Mouse (Mus musculus) v-Abl transformed pro-B cells (cell line): ENCODE results near the gene Asb1.

ENCODE experiments used
- in situ Hi-C, 2 experiments: fragments of 400-800 bp; cut with MboI; formaldehyde crosslinking; loops; one replicate each; pipeline ENCODE4 v1.15.1; 2025; ENCODE audit not compliant: unreplicated experiment in 2 of 2

The Asb1 gene

DNA sequence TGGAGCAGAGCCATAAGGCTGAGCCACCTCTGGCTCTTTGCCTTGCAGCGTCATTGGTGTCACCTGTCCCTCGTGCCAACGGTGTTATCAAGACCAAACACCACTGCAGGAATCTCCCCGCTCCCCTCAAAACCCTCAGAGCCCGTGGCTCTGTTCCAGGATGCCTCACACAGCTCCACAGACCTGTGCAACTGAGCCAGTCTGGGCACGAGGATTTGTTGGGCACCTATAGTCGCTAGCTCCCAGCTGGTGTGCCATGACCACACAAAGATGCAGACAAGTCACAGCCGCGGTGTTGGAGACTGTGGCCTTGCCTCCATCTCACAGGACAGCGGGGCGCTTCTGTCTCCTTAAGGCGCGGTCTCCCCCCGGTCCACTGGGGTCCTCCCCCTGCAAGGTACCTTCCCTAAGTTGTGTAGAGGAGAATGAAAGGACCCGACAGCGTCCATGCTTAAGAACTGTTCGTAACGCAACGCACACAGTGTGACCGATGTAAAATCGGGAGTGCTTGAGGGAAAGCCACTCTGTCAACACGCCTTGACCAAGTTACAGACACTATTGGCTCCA lies 557 bp upstream of the Asb1 start:
- in situ Hi-C loops = loop anchor here (10.0 kb wide), 1 partner anchor 935 kb away; the partner anchor contains the start of gene Ndufa10 (in 2 of the 2)

DNA sequence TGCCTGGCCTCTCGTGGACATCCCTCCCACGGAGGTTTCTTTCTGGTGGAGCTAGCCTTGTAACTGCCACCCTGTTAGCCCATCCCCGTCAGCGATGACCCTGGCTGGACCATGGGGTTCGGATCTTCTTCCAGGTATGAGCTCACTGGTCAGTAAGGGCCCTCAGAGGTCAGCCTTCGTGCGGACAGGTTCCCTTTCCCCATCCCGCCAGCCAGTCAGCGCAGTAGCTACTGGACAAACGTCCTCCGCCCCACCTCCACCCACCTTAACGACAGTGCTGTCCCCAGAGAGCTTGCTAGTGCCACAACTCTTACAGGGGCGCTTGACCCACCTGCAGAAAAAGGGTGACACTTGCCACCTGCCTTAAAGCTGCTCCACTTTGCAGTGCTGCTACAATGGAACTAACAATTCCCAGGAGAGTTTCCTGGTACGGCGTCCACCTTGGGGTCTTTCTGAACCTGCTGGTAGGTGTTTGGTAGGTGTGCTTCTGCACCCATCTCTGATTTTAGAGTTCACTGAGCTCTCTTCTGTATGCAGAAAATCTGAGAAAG lies 773 bp downstream of the Asb1 start:
- in situ Hi-C loops = loop anchor here in 1 of 2 experiments (10.0 kb wide), 1 partner anchor 934 kb away; the partner anchor contains the start of gene Ndufa10

DNA sequence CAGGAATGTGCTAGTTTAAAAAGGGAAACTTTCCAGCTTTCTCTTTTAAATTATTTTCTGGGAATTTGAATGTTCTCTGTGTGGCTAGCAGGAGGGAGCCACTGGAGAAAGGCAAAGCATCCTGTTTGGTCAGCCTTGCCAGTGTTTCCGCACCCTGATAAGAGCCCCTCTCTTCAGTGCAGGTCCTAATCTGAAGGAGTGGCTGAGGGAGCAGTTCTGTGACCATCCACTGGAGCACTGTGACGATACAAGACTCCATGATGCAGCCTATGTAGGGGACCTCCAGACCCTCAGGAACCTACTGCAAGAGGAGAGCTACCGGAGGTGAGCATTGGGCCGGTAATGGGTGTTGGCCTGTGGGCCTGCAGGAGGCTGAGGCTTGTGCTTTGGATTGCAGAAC lies 3.6 kb downstream of the Asb1 start:
- in situ Hi-C loops = loop anchor here in 1 of 2 experiments (10.0 kb wide), 1 partner anchor 931 kb away; the partner anchor contains the start of gene Ndufa10

DNA sequence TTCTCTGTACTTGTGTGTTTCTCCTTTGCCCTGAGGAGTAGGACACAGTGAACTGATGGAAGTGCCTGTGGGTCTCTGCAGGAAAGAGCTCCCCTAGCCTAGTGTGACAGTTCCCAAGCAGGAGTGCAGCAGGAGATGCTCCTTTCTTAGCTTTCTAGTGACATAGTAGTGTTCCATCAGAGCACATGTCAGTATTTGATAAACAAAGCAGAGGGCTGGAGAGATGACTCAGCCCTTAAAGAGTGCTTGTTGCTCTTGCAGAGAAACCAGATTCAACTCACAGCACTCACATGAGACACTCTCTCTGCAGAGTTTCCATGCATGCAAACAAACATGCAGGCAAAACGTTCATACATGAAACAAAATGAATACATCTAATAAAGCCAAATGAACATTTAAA lies 4.9 kb downstream of the Asb1 start:
- in situ Hi-C loops = loop anchor here in 1 of 2 experiments (10.0 kb wide), 1 partner anchor 930 kb away; the partner anchor contains the start of gene Ndufa10

DNA sequence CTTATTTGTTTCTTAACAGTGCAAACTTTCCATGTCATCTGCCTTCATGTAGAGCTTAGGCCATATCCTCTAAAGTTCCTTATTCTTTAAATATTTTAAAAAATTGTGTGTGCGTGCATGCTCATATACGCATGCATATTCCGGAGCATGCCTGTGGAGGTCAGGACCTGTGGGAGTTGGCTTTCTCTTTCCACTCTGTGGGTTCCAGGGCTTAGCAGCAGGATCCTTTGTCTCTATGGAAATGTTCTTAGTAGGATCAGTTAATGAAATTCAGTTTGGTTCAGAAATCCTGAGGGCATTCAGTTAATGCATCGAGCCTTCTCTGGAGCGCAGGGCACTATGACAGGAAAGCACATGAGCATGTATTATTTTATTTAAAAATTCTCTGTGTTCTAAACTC lies 7.2 kb downstream of the Asb1 start:
- in situ Hi-C loops = loop anchor here in 1 of 2 experiments (10.0 kb wide), 1 partner anchor 927 kb away; the partner anchor contains the start of gene Ndufa10

DNA sequence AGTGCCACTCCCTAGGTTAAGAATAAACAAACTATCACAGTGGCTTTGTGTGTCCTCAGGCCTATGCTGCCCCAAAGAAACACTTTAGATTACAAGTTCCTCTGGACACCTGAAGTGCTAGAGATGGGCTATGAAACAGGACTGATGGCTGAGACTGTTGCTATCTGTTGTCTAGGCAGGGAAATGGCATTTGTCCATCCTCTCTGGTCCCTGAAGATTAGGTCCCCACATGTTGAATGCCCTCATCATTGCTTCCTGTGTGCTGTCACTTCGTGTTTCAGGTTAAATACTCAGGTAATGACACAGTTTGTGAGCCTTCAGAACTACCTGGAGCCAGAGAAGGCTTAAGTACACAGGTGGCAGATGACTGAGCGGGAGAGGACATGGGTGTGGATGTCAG lies 8.7 kb downstream of the Asb1 start:
- in situ Hi-C loops = loop anchor here in 1 of 2 experiments (10.0 kb wide), 1 partner anchor 926 kb away; the partner anchor contains the start of gene Ndufa10

DNA sequence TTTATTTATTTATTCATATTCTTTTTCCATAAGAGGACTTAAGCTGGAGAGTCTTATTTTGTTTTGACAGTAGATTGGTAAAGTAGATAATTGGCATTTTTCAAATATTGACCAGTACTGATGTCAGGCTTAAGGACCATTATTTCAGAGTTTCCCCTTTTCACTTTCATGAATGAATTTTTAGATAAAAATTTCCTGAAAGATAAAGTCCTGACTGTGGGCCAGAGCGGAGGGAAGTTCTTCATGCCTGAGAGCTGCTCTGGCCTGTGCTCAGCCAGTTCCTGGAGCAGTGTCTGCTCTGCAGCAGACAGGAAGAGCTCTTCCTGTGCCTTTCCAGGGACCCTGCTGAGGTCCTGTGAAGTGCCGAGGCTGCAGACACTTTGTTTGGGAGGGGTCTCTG lies 16.8 kb downstream of the Asb1 start:
- in situ Hi-C loops = no loop called here

DNA sequence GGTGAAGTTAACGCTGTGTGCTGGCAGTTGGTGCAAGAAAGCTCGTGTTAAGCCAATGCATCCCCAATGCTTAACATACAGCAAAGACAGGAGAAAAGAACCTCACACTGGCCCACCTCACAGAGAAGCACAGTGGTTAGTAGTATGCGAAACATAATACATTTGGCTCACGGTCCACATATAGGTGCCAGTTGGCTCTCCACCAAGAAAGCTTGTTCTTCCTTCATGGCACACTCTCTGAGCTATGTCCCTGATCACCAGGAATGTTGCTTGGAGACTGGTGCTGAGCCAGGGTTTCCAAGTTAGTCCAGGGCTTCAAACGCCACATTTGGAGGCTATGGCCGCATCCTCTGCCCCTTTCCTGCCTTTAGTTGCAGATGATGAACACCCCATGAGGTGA lies 20.9 kb downstream of the Asb1 start:
- in situ Hi-C loops = loop anchor here in 1 of 2 experiments (5.0 kb wide), 1 partner anchor 39 kb away; no protein-coding TSS in a partner anchor

DNA sequence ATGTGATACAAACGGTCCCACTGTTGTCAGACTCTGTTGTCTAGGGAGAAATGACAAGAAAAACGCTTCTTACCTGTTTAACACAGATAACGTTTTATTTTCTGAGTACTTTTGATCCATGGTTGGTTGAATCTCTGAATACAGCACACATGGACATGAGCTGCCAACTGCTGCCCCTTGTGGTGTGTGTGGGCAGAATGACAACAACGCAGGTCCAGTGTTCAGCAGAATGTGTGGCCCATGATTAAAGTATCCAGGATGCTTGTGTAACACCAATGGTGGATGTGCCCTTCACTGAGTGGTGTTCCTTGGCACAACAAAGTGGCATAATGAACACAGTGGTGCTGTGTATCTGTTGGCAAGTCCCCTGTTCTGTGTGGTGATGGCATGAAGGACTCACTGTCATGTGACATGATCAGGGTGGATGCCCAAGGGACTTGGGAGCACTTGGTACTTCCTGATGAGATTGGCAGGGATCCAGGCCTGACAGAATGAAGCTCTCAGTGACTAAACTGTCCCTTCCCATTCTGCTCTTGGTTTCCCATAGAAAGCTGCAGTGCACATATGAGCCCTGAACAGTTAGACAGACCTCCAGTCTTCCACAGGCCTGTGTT lies 22.7 kb downstream of the Asb1 start:
- in situ Hi-C loops = loop anchor here in 1 of 2 experiments (5.0 kb wide), 1 partner anchor 41 kb away; no protein-coding TSS in a partner anchor

DNA sequence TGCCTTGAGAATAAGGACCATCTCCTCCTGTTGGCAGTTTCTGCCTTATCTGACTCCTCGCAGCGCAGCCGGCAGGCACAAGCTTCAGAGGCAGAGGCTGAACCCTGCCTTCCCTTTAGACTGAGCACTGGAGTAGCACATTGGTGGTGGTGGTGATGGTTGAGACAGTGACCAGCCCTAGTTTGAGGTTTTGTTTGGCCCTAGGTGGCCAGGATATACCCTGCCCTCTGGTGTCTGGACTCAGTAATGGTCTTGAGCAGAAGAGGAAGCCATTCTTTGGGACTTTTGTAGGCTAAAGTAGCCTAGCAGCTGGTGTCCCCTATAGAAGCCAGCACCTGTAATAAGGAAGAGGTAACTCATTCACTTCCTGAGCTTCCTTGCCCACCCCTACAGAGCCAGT lies 23.7 kb downstream of the Asb1 start:
- in situ Hi-C loops = loop anchor here in 1 of 2 experiments (5.0 kb wide), 1 partner anchor 42 kb away; no protein-coding TSS in a partner anchor

DNA sequence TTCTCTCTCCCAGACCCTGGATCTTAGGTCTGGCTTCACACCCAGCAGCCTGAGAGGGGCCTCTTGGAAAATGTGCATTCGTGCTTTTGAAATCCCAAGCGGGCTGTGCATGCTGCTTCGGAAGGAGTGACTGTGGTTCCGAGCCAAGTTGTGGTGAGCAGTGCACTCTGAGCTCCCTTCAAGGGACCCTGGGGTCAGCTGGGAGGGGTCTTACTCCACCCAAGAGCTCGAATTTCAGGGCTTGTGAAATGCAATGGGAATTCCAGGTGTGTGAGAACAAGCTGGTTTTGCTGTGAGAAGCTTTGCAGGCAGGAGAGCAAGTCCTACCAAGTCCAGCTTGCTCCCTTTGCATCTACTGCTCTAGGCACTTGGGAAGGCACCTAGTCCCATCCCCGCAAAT lies 24.3 kb downstream of the Asb1 start:
- in situ Hi-C loops = loop anchor here in 1 of 2 experiments (5.0 kb wide), 1 partner anchor 42 kb away; no protein-coding TSS in a partner anchor

DNA sequence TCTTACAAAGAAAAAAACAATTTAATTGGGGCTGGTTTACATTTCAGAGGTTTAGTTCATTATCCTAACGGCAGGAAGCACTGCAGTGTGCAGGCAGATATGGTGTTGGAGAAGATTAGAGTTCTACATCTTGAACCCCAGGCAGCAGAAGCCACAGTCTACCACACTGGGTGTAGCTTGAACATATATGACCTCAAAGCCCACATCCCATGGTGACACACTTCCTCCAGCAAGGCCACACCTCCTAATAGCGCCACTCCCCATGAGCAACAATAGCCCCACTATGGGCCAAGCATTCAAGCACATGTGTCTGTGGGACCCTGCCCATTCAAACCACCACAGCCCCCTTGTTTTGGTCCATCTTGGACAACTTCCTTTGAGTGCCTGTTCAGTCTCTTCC lies 26.9 kb downstream of the Asb1 start:
- in situ Hi-C loops = no loop called here

DNA sequence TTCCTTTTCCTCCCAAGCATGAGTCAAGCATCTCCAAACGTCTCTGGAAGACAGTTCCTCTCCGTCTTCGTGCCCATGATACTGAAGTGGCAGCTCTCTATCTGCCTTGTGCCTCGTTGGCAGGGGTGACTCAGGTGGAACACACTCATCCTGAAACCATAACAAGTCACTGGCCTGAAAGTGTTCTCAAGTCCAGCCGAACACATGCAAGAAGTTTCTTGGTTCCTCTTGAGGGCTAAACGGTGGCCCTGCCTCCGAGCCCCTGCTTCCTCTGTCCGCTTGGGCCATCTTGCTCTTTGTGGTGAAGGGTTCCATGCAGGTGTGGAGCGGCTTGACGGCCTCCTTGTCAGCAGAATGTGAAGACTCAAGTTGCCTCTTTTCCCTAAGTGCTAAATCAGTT lies 32.1 kb downstream of the Asb1 start:
- in situ Hi-C loops = no loop called here

DNA sequence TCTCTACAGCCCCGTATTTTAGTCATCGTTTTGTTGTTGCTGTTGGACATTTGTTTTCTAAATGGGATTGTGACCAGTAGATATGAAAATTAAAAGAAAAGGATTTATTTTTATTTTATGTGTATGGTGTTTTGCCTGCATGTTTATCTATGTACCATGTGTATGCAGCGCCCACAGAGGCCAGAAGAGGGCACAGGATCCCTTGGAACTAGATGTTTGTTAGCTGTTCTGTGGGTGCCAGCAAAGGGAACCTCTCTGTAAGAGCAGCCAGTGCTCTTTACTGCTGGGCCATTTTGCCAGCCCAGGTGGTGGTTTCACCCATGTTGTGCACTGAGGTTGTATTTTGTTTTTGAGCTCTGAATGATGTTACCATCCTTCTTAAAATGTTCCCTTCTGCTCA lies 33.9 kb downstream of the Asb1 start:
- in situ Hi-C loops = no loop called here

DNA sequence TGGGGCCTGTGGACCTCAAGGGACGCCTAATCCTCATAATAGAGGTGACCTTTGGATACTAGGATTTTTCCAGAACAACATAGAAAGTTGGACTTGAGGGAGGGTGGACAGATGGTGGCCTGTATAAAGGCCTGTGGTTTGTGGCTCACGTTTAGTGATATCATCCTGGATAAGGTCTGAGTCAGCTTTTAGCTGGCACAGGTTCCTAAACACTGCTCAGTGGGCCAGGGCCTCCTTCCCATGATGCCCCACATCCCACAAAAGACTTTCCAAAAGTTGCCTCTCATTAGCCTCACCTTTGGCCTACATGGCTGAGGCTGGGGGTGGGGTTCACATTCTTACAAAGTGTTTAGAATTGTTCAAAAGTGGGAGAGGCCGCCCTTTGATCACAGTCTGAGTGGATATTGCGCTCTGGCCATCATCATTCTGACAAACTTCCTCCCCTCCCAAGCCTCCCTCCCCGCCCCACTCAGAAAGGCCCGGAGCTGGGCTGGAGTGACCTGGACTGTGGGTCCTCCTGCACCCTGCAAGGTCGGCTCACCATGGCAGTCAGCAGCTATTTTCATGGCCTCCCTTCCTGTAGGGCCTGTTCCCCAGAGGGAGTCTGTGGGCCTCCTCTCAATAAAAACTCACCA lies 37.7 kb downstream of the Asb1 start:
- in situ Hi-C loops = no loop called here

DNA sequence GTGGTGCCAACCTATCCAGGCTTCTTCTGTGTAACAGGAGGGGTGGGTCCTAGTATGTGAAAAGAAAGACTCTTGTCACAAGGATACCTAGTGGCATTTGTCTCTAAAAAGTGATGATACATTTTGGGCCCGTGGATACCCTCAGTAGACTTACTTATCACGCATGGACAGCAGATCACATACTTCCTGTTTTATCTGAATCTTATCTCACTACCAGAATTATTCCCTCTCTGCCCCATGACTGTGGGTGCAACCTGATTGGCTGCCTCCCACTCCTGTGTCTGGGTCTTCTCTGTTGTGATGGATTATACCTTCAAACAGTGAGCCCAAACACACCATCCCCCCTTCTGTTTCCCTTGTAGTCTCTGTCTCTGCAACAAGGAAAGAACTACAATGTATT lies 40.2 kb downstream of the Asb1 start:
- in situ Hi-C loops = no loop called here

DNA sequence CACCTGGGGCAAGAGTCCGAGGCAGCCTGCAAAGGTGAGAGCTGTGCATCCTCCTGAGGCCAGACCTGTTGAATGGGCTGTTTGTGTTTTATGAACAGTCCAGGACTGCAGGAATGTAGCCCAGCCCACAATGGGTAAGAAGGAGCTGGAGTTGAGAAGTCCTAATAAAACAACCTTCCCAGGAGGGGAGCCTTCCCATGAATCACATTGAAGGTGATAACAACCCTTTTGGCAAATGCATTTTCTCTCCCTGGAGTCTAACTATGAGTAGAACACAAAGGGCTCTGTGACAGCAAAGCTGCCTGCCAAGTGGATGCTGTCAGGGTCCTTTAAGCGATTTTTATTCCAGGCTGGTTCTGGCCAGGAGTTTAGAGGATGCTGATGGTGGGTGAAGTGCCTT lies 40.9 kb downstream of the Asb1 start:
- in situ Hi-C loops = no loop called here

DNA sequence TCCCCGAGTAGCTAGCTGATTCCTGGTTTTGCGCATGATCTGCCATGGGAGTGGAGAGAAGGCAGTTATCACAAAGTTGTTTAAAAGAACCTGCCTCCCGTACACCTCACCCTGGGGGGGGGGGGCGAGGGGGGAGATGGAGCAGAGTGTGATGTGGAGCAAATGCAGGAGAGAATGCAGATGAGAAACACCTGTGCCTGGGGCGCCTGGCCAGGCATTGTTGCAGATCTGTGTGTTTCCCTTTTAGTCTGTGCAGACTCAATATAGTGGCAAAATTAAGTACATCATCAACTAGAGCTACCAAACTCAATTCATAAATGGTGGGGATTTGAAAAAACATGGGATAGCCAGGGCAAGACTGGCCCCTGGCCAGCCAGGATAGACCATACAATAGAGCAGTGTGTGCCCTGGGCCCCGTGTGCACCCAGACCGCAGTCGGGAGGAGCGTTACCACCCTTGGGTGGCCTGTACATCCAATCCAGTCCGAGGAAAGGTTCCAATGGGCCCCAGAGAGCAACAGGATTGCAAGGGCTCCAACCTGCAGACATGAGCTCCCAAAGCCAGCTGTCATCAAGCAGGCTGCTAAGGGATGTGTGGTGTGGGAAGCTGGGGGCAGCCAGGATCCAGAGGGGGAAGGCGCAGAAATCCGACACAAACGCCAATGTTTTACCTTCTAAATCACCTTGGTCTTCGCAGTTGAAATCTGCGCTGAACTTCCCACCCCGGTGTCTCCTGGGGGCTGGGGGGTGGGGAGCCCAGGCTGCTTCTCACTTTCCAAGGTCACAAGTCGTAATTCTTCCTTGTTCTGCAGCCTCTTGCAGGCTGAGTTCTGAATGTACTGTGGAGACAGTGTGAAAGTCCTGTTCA lies 44.9 kb downstream of the Asb1 start:
- in situ Hi-C loops = no loop called here

DNA sequence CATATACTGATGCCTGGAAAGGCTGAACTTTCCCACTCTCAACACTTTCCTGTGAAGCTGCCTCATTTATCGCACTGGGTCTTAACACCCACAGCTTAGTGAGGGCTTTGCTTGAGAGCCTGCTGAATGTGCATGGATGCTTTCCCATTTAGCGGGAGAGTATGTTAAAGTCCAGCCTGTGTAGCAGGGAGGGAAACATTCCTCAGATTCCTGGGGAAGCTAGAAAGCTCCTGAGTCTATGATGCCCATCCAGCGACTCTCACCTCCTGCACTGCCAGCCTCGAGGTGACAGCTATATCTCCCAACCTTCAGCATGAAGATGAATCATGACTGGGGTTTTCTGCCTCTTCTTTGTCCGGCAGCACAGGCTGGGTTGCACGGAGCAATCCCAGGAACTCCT lies 49.4 kb downstream of the Asb1 start:
- in situ Hi-C loops = no loop called here

DNA sequence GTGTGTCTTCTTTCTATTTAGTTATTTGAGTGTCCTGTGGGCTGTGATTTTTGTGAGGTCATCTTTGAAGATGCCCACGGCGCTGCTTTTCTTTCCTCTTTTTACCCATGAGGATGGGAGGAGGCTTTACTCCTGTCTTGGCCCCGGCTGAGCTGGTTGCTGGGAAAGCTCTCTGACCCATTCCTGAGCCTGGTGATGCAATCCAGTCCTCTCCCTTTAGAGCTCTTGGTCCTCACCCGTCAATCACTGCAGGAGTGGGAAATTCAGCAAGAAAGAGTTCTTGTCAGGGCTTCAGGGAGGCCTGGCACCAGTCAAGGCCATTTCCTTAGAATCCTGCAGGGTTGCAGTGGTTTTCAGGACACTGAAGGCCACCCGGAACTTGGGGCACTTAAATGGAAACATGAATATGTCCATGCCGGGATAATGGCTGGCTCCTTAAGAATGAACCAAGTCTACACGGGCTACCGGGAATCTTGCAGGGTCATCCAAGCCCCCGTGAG lies 55.2 kb downstream of the Asb1 start:
- in situ Hi-C loops = no loop called here
